Mouse (Mus musculus) urinary bladder, postnatal 36 days (tissue): ENCODE measurements at regions not wholly inside any gene's neighbourhood (a gene's known extent, or its start where the extent isn't known, plus 50 kb on each side); places are given as distances from the start of the nearest gene placed in this dataset.

Experiments
- DNase-seq, 2 experiments: peaks; one replicate each; pipeline ENCODE4 v3.0.0; 2022; ENCODE audit warnings: low spot score in 2 of 2, mixed read lengths in 1 of 2

DNA sequence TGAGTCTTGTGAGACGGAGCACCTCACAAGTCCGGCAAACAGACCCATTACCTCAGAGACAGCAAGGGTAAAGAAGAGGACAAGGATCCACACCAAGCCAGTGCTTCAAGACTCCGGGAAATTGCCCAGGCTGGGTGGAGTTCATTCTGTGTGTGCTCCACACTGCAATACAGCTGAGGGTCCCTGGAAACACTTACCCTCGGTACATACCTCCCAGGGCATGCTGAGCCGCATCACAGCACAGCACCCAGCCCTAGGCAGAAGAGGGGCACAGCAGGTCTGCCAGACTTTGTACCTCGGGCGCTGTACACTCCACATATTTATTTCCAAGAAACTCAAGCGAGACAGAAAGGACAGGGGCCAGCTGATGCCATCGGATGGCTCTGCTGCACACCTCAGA is 54.5 kb upstream of the Cmc1 start:
- DNase-seq = no peak

- DNase-seq = no peak
These were observed 56.5 kb upstream of the Cmc1 start for GRCm38 (mm10) chr9:118206483-118206882.

- DNase-seq = no peak
These were observed 69.7 kb upstream of the Cmc1 start for GRCm38 (mm10) chr9:118219696-118220095.

DNA sequence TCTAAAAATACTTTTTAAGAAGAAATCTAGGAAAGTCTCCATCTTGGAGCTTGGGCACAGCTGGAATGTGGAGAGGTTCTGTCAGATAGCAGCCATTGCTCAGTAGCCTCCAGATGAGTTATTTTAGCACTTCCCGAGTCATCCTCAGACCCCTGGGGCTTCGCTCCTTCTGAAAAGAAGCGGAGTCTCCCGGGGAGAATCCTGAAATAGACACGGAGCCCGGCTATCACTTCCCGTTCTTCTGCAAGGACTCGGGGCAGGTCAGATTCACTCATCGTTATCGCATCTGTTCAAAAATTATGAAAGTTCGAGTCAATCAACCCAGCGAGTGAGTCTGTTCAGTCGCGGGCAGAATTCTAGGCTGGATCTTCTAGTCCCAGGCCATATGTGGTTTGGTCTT is 71.2 kb upstream of the Cmc1 start:
- DNase-seq = no peak

GRCm38 (mm10) chr9:118227401-118228061 is 77.6 kb upstream of the Cmc1 start:
- no peak for DNase-seq

GRCm38 (mm10) chr9:118228691-118229427 is 78.9 kb upstream of the Cmc1 start:
- DNase-seq = no peak

DNA sequence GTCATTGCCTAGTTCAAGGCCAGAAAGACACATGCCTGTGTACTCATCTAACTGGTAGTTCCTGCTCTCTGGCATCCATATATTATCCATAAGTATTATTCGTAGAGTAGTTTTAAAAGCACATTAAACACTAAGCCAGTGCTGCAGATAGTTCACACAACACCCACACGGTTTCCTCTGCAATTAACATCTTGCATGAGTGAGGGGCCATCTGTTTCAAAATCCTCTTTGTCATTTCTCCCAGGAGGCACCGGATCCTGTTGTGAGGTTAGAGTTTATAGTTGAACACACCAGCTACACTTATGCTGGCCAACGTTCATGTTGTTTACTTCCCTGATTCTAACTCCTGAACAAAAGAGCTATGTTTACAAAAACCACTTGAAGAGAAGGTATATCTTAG is 90.7 kb upstream of the Cmc1 start:
- DNase-seq = no peak

- DNase-seq = no peak
These were observed 97.0 kb upstream of the Cmc1 start for GRCm38 (mm10) chr9:118246820-118247628.

GRCm38 (mm10) chr9:118253829-118254228 is 103.9 kb upstream of the Cmc1 start:
- no peak for DNase-seq

GRCm38 (mm10) chr9:118255200-118255733 is 105.3 kb upstream of the Cmc1 start:
- DNase-seq = no peak

DNA sequence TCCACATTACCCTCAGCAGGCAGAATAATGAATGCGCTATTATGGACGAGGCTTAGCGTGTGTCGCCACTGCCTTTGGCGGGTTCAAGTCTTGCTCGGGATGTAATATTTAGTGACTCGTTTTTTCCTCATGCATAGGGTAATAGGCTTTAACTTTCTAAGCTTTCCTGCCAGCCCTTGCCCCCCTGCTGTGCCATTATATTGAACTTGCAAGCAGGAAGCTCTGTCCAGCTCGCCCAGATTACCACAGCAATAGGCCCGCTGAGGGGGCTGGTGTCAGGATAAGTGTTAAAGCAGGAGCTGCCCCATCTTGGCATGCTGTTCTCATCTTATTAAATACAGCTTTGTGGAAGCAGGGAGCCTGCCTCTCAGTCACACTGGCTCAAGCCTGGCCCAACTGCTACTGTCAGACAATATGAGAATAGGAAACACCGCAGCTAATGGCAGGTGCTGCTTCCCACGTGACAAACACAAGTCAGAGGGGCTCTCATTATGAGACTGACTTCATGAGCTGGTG is 105.8 kb upstream of the Cmc1 start:
- no peak for DNase-seq

DNA sequence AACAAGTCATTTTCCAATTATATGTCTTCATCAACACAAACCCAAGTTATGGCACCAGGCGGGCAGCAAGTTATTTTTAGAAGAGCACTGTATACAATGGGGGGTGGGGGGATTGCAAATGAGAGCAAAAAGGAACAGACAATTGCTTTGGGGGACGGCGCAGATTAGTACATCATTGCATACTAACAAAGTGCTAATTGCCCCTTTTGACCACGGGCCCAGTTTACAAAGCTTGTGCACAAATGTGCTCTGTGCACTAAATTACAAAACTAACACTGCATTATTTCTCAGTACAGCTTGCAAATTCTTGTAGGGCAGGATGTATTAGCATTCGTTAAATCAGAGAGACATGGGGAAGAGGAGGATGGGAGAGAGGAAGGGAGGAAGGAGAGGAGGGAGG is 116.3 kb upstream of the Cmc1 start:
- no peak for DNase-seq

GRCm38 (mm10) chr9:118271681-118272080 is 121.7 kb upstream of the Cmc1 start:
- DNase-seq = no peak

- no peak for DNase-seq
These were observed 122.9 kb upstream of the Cmc1 start for GRCm38 (mm10) chr9:118272713-118273407.

GRCm38 (mm10) chr9:118285481-118285880 is 135.5 kb upstream of the Cmc1 start:
- DNase-seq = no peak

DNA sequence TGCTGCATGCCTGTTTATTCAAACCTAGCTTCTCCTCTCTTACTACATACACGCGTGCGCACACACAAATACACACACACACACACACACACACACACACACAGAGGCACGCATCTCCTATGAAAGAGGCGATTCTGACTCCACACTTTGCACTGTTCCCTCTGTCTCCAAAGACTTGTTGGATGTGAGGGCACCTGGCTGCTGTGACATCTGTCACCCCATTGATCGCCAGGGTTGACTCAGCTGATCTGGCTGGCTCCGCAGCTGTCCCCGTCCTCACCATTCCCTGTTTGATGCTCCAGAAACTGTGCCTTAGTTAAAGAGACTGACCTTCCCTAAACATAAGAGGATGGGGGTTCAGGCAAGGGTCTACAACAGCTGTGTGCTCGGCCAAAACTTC is 137.6 kb upstream of the Cmc1 start:
- no peak for DNase-seq

- no peak for DNase-seq
These were observed 142.9 kb upstream of the Cmc1 start for GRCm38 (mm10) chr9:118292836-118293235.

GRCm38 (mm10) chr9:118294011-118294410 is 144.0 kb upstream of the Cmc1 start:
- no peak for DNase-seq

GRCm38 (mm10) chr9:118302785-118303384 is 152.9 kb upstream of the Cmc1 start:
- no peak for DNase-seq

- no peak for DNase-seq
These were observed 159.5 kb upstream of the Eomes start for GRCm38 (mm10) chr9:118318357-118319140.
